ENCODE assay signal across 16 mouse cellular contexts in the genomic region with DNA sequence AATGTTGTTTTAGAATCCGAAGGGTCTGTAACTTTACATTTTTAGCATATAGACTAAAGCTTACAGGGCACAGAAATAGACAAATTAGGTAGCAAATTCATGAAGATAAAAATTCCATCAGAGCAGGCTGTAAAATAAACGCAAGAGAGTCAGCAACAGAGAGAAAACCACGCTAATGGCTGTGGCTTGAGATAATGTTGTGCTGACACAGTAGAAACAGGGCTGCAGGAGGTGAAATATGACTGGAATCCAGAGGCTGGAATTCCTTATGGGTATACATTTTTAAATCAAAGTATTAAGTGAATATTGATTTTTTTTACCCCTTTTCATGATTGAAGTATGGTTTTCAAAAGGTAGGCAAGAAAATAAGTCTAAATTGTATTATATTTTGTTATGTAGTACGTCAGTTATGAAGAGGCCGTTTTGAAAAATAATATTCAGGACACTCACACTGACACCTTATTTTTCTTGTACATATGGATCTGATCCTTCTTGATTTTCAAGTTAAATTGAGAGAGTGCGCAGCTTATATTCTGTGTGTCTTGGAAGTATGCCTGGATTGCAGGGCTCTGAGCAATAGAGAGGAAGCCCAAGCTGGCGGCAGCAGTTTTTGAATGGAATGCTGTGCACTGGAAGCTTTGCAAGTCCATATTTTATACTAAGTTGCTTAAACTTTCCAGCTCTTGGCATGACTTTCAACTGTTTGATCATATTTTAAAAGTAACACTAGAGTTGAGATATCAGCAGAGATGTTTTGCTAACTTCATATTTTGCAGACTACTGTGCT.
A peak's percentile ranks its signal among the peaks of the same experiment; 100 is the strongest.
DNase-seq lines count a peak whose midpoint lies in the region; ATAC-seq lines count a peak whose summit lies in the region.
"Had no signal": no experiment of that assay in that cellular context is flagged by ENCODE, and none has a peak within 500 bp of the region (broad histone marks: within the 10 kb centered on the region; RNA-seq: fewer than 3 reads in every experiment).

No protein-coding gene starts in this region.

- no peak overlapping the region for H3K4me3 ChIP-seq in forebrain, embryonic 16.5 days (replicated peaks; ENCODE audit: low read length)
- no peak overlapping the region for H3K4me3 ChIP-seq in forebrain, embryonic 10.5 days
- H3K4me3 ChIP-seq in liver, embryonic 11.5 days (ENCODE audit: low read depth, low read length) = no peak overlapping the region
- no peak overlapping the region for H3K4me3 ChIP-seq in limb, embryonic 15.5 days
- no peak overlapping the region for H3K4me3 ChIP-seq in midbrain, embryonic 11.5 days (ENCODE audit: low read depth, low read length)
- H3K4me3 ChIP-seq: gastrocnemius, adult 2 months; heart, adult 2 months; intestine, embryonic 15.5 days had no signal

- no peak for DNase-seq in forebrain, embryonic 10.5 days (ENCODE audit: extremely low spot score, low spot score)
- DNase-seq in liver = peak; percentile 10
- DNase-seq in liver, embryonic 11.5 days (ENCODE audit: low spot score) = no peak
- DNase-seq in Muller cell, postnatal 12 days (ENCODE audit: inconsistent ontology term) = peak; percentile 26
- DNase-seq in spleen, postnatal 14 days (ENCODE audit: low spot score in 2 of 2) = no peak
- DNase-seq in midbrain, embryonic 11.5 days (ENCODE audit: low spot score, missing footprints) = no peak
- DNase-seq: adrenal gland, adult 2 months; gastrocnemius, adult 2 months; heart, adult 2 months; layer of hippocampus, adult 9-11 months; right cerebral cortex, adult 18-20 months; thymus, postnatal 4 days had no signal

- 70% methylated on average over 7 of the region's 7 CpGs for WGBS in forebrain, embryonic 16.5 days
- WGBS in forebrain, embryonic 10.5 days = 79% methylated on average over 7 of the region's 7 CpGs
- WGBS in liver, embryonic 11.5 days = 60% methylated on average over 7 of the region's 7 CpGs
- WGBS in limb, embryonic 15.5 days = 32% methylated on average over 7 of the region's 7 CpGs
- WGBS in midbrain, embryonic 11.5 days = 84% methylated on average over 7 of the region's 7 CpGs

- H3K27me3 ChIP-seq in forebrain, embryonic 16.5 days (replicated peaks; ENCODE audit: control insufficient read depth, insufficient read depth, low read length) = no peaks in the 10 kb centered on the region
- H3K27me3 ChIP-seq in forebrain, embryonic 10.5 days (ENCODE audit: poor library complexity, severe bottlenecking) = no peaks in the 10 kb centered on the region
- H3K27me3 ChIP-seq in liver, embryonic 11.5 days (replicated peaks; ENCODE audit: control insufficient read depth, insufficient read depth, low read length) = no peaks in the 10 kb centered on the region
- no peaks in the 10 kb centered on the region for H3K27me3 ChIP-seq in limb, embryonic 15.5 days
- no peaks in the 10 kb centered on the region for H3K27me3 ChIP-seq in midbrain, embryonic 11.5 days (ENCODE audit: control insufficient read depth, insufficient read depth, low read length)
- H3K27me3 ChIP-seq: intestine, embryonic 15.5 days; Patski had no signal

- H3K9me3 ChIP-seq in forebrain, embryonic 16.5 days (ENCODE audit: control insufficient read depth, low read length) = no peaks in the 10 kb centered on the region
- no peaks in the 10 kb centered on the region for H3K9me3 ChIP-seq in forebrain, embryonic 10.5 days
- no peaks in the 10 kb centered on the region for H3K9me3 ChIP-seq in liver, embryonic 11.5 days (ENCODE audit: control insufficient read depth, low read length)
- no peaks in the 10 kb centered on the region for H3K9me3 ChIP-seq in limb, embryonic 15.5 days
- H3K9me3 ChIP-seq in midbrain, embryonic 11.5 days (ENCODE audit: control insufficient read depth, low read length) = no peaks in the 10 kb centered on the region
- H3K9me3 ChIP-seq: intestine, embryonic 15.5 days had no signal

- no peak overlapping the region for H3K9ac ChIP-seq in forebrain, embryonic 16.5 days (replicated peaks; ENCODE audit: low read depth, low read length)
- H3K9ac ChIP-seq in liver, embryonic 11.5 days (ENCODE audit: low read depth, low read length) = no peak overlapping the region
- no peak overlapping the region for H3K9ac ChIP-seq in limb, embryonic 15.5 days
- no peak overlapping the region for H3K9ac ChIP-seq in midbrain, embryonic 11.5 days (ENCODE audit: low read length)
- H3K9ac ChIP-seq: intestine, embryonic 15.5 days had no signal

- H3K4me1 ChIP-seq in forebrain, embryonic 16.5 days (replicated peaks; ENCODE audit: control insufficient read depth, insufficient read depth, low read length) = peaks cover 6% of the 10 kb centered on the region; the same call in 1 of the 2 replicates
- H3K4me1 ChIP-seq in forebrain, embryonic 10.5 days = peaks cover 9% of the 10 kb centered on the region
- H3K4me1 ChIP-seq in liver, embryonic 11.5 days (replicated peaks; ENCODE audit: control insufficient read depth, insufficient read depth, low read length) = no peaks in the 10 kb centered on the region
- no peaks in the 10 kb centered on the region; the same call in 1 of the 2 replicates for H3K4me1 ChIP-seq in limb, embryonic 15.5 days
- no peaks in the 10 kb centered on the region for H3K4me1 ChIP-seq in midbrain, embryonic 11.5 days (ENCODE audit: control insufficient read depth, insufficient read depth, low read length)
- H3K4me1 ChIP-seq: intestine, embryonic 15.5 days had no signal

- H3K27ac ChIP-seq in forebrain, embryonic 16.5 days (ENCODE audit: low read length) = no peak overlapping the region
- no peak overlapping the region for H3K27ac ChIP-seq in forebrain, embryonic 10.5 days
- no peak overlapping the region for H3K27ac ChIP-seq in liver, embryonic 11.5 days (ENCODE audit: low read depth, low read length)
- H3K27ac ChIP-seq in limb, embryonic 15.5 days = peak overlapping the region; percentile 43; the same call in 1 of the 2 replicates
- H3K27ac ChIP-seq in midbrain, embryonic 11.5 days (ENCODE audit: low read depth, low read length) = no peak overlapping the region
- H3K27ac ChIP-seq: gastrocnemius, adult 2 months; heart, adult 2 months; intestine, embryonic 15.5 days had no signal

- no peaks in the 10 kb centered on the region for H3K36me3 ChIP-seq in forebrain, embryonic 16.5 days (ENCODE audit: control insufficient read depth, insufficient read depth)
- H3K36me3 ChIP-seq in forebrain, embryonic 10.5 days (replicated peaks) = no peaks in the 10 kb centered on the region
- H3K36me3 ChIP-seq in liver, embryonic 11.5 days (ENCODE audit: control insufficient read depth, insufficient read depth, low read length) = no peaks in the 10 kb centered on the region
- no peaks in the 10 kb centered on the region for H3K36me3 ChIP-seq in limb, embryonic 15.5 days
- no peaks in the 10 kb centered on the region for H3K36me3 ChIP-seq in midbrain, embryonic 11.5 days (ENCODE audit: control insufficient read depth, insufficient read depth, low read length)
- H3K36me3 ChIP-seq: intestine, embryonic 15.5 days had no signal

- H3K4me2 ChIP-seq in forebrain, embryonic 16.5 days (ENCODE audit: low read length) = no peak overlapping the region
- H3K4me2 ChIP-seq in liver, embryonic 11.5 days = no peak overlapping the region
- H3K4me2 ChIP-seq in limb, embryonic 15.5 days = no peak overlapping the region
- no peak overlapping the region for H3K4me2 ChIP-seq in midbrain, embryonic 11.5 days
- H3K4me2 ChIP-seq: intestine, embryonic 15.5 days had no signal

- peak; percentile 49; the same call in 1 of the 2 replicates for ATAC-seq in forebrain, embryonic 16.5 days
- ATAC-seq in liver, embryonic 11.5 days (replicated peaks; ENCODE audit: low FRiP score) = no peak
- no peak for ATAC-seq in limb, embryonic 15.5 days (ENCODE audit: insufficient number of reproducible peaks, low FRiP score, low TSS enrichment, low read depth)
- no peak for ATAC-seq in midbrain, embryonic 11.5 days (ENCODE audit: low FRiP score)
- ATAC-seq: intestine, embryonic 15.5 days; Patski had no signal

Comparison
In these comparisons a context has a peak if more than half of its experiments do, and no peak if none do; other contexts are left out.
1. DNase-seq: peak in liver (single experiment) and Muller cell, postnatal 12 days (single experiment); none in forebrain, embryonic 10.5 days (single experiment), liver, embryonic 11.5 days (single experiment), spleen, postnatal 14 days (0 of 2) and midbrain, embryonic 11.5 days (single experiment).